Mouse (Mus musculus): ENCODE measurements around the gene Tmem164. TPM values are rescaled to one million over a fixed set of nuclear protein-coding genes. Genes with fewer than 3 reads are reported as not detected.

The Tmem164 gene
- polyA plus RNA-seq, 1 experiment from 2014 or later: 53.4 TPM

GRCm38 (mm10) chrX:142806126-142806525 lies 124.9 kb downstream of the Tmem164 start:
- no peak for ATAC-seq (replicated peaks; ENCODE audit: insufficient number of reproducible peaks, insufficient read depth, low FRiP score, low read depth)
- H3K27ac ChIP-seq: no peak overlapping the region

DNA sequence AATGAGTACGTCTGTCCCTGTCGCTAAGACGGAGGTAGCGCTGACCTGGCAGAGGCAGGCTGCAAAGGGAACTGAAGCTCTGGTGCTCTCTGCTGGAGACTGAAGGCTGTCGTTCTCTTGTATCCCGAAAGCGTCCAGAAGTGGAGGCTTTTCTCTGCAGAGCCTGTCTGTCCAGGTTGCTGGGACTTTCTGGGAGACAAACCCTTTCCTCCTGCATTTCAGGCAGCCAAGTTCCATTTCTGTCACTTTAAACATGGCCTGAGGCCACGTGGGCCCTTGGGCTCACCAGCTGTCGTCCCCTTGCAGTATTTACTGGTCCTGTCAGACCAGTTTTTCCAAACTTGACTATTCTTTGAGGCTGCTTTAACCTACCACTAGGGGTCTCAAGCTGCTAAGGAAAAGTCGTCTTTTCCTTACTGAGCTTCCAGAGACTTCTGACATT lies 125.4 kb downstream of the Tmem164 start:
- Histone ChIP-seq H3K4me2 (0 out of 2 replicates have a peak overlapping the region, but pooled peaks have one; percentile 13), H3K4me3 (no peak overlapping the region), H3K27me3 (no peaks in the 10 kb centered on the region), H3K27ac (no peak overlapping the region), H3K9me3 (replicated peaks) (no peaks in the 10 kb centered on the region), H3K4me1 (replicated peaks) (peaks cover 13% of the 10 kb centered on the region), H3K36me3 (no peaks in the 10 kb centered on the region), H3K9ac (no peak overlapping the region)
- ATAC-seq (replicated peaks; ENCODE audit: insufficient number of reproducible peaks, insufficient read depth, low FRiP score, low read depth): peak; percentile 54; the same call in 1 of the 2 replicates
- 25% methylated on average over 10 of the region's 10 CpGs for WGBS

More at GRCm38 (mm10) chrX:142806126-142806525, 124.9 kb downstream of the Tmem164 start:
- H3K4me3 ChIP-seq: no peak overlapping the region
- 64% methylated on average over 6 of the region's 6 CpGs for WGBS
- H3K9me3 ChIP-seq (replicated peaks): no peaks in the 10 kb centered on the region
- no peaks in the 10 kb centered on the region for H3K27me3 ChIP-seq
- H3K4me1 ChIP-seq (replicated peaks): peaks cover 13% of the 10 kb centered on the region
- no peaks in the 10 kb centered on the region for H3K36me3 ChIP-seq
- 0 out of 2 replicates have a peak overlapping the region, but pooled peaks have one; percentile 13 for H3K4me2 ChIP-seq
- no peak overlapping the region for H3K9ac ChIP-seq

DNA sequence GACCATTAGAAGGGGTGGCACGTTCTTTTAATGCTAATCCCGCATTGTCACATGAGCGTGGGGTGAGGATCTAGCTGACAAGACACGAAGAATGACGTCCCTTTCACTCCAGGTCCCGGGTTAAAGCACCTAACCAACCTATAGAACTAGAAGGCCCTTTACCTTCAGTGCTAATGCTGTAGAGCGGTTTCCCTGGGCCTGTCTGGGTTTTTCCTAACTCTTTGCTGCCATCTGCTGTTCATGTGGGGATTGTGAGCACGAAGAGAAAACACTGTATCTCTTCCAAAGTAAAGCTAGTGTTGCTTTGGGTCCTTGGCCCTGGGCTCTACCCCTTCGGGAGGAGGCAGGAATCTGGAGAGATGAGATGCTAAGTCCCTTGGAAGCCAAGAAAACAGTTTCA lies 127.2 kb downstream of the Tmem164 start:
- WGBS: 39% methylated on average over 9 of the region's 9 CpGs
- H3K9ac ChIP-seq: no peak overlapping the region

GRCm38 (mm10) chrX:142813146-142813545 lies 131.9 kb downstream of the Tmem164 start:
- H3K4me1 ChIP-seq (replicated peaks): no peaks in the 10 kb centered on the region
- H3K27me3 ChIP-seq: no peaks in the 10 kb centered on the region
- ATAC-seq (replicated peaks; ENCODE audit: insufficient number of reproducible peaks, insufficient read depth, low FRiP score, low read depth): 0 out of 2 replicates have a peak, but pooled peaks have one; percentile 18
- 18% methylated on average over 6 of the region's 6 CpGs for WGBS
- no peak overlapping the region for H3K27ac ChIP-seq
- H3K4me2 ChIP-seq: no peak overlapping the region
- no peak overlapping the region for H3K9ac ChIP-seq
- H3K9me3 ChIP-seq (replicated peaks): no peaks in the 10 kb centered on the region
- H3K36me3 ChIP-seq: no peaks in the 10 kb centered on the region
- H3K4me3 ChIP-seq: no peak overlapping the region

More for the DNA sequence above, 127.2 kb downstream of the Tmem164 start:
- Histone ChIP-seq H3K27ac (no peak overlapping the region), H3K36me3 (no peaks in the 10 kb centered on the region), H3K4me3 (no peak overlapping the region), H3K27me3 (no peaks in the 10 kb centered on the region), H3K4me2 (no peak overlapping the region), H3K9me3 (replicated peaks) (no peaks in the 10 kb centered on the region), H3K4me1 (replicated peaks) (peaks cover 10% of the 10 kb centered on the region)
- no peak for ATAC-seq (replicated peaks; ENCODE audit: insufficient number of reproducible peaks, insufficient read depth, low FRiP score, low read depth)

DNA sequence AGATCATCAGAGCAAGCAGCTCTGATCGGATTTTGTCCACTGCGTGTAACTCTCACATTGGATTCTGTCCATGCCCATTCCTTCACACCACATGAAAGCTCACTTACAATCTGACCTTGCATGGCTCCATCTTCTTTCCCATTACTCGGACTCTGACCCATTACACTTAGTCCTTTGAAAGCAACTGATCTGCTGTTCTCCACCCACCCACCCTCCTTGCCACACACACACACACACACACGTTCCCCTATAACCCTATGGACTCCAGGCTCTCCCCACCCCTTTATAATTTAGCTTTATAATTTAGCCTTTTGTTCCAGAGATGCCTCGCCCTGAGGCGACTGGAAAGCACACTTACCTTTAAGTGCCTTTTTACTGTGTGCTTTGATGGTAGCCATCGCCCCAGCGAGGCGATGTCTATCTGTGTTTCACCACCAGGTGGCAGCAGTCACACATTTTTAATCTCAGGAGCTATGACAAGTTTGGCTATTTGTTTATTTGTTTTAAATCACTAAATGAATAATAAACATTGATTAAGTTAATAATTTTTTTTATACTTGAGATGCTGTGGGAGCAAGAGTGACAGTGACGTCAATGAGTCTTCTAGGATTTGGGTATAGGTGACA lies 137.0 kb downstream of the Tmem164 start:
- Histone ChIP-seq H3K4me1 (replicated peaks) (peaks cover 11% of the 10 kb centered on the region), H3K27ac (no peak overlapping the region), H3K9ac (no peak overlapping the region), H3K36me3 (no peaks in the 10 kb centered on the region), H3K9me3 (replicated peaks) (no peaks in the 10 kb centered on the region), H3K27me3 (no peaks in the 10 kb centered on the region), H3K4me2 (no peak overlapping the region), H3K4me3 (no peak overlapping the region)
- 43% methylated on average over 10 of the region's 10 CpGs for WGBS
- ATAC-seq (replicated peaks; ENCODE audit: insufficient number of reproducible peaks, insufficient read depth, low FRiP score, low read depth): no peak

GRCm38 (mm10) chrX:142821239-142821638 lies 140.0 kb downstream of the Tmem164 start:
- Histone ChIP-seq H3K27ac (peak overlapping the region; percentile 47), H3K36me3 (no peaks in the 10 kb centered on the region)

GRCm38 (mm10) chrX:142821846-142822245 lies 140.6 kb downstream of the Tmem164 start:
- WGBS: 30% methylated on average over 3 of the region's 3 CpGs
- Histone ChIP-seq H3K4me2 (no peak overlapping the region), H3K4me3 (no peak overlapping the region), H3K36me3 (no peaks in the 10 kb centered on the region), H3K9ac (no peak overlapping the region), H3K9me3 (replicated peaks) (no peaks in the 10 kb centered on the region), H3K27me3 (no peaks in the 10 kb centered on the region), H3K4me1 (replicated peaks) (peaks cover 19% of the 10 kb centered on the region), H3K27ac (0 out of 2 replicates have a peak overlapping the region, but pooled peaks have one; percentile 16)
- no peak for ATAC-seq (replicated peaks; ENCODE audit: insufficient number of reproducible peaks, insufficient read depth, low FRiP score, low read depth)

More at GRCm38 (mm10) chrX:142821239-142821638, 140.0 kb downstream of the Tmem164 start:
- no peaks in the 10 kb centered on the region for H3K9me3 ChIP-seq (replicated peaks)
- no peaks in the 10 kb centered on the region for H3K27me3 ChIP-seq
- no peak for ATAC-seq (replicated peaks; ENCODE audit: insufficient number of reproducible peaks, insufficient read depth, low FRiP score, low read depth)
- 51% methylated on average over 6 of the region's 6 CpGs for WGBS
- no peak overlapping the region for H3K4me2 ChIP-seq
- H3K9ac ChIP-seq: no peak overlapping the region
- H3K4me3 ChIP-seq: no peak overlapping the region
- H3K4me1 ChIP-seq (replicated peaks): peaks cover 14% of the 10 kb centered on the region

GRCm38 (mm10) chrX:142825309-142825708 lies 144.1 kb downstream of the Tmem164 start:
- H3K27me3 ChIP-seq: no peaks in the 10 kb centered on the region
- peak overlapping the region; percentile 30; the same call in 1 of the 2 replicates for H3K4me3 ChIP-seq
- H3K9me3 ChIP-seq (replicated peaks): no peaks in the 10 kb centered on the region
- H3K4me1 ChIP-seq (replicated peaks): peaks cover 34% of the 10 kb centered on the region
- WGBS: 31% methylated on average over 1 of the region's 1 CpGs
- peak; percentile 70 for ATAC-seq (replicated peaks; ENCODE audit: insufficient number of reproducible peaks, insufficient read depth, low FRiP score, low read depth)
- H3K9ac ChIP-seq: no peak overlapping the region
- no peaks in the 10 kb centered on the region for H3K36me3 ChIP-seq
- peak overlapping the region; percentile 87 for H3K27ac ChIP-seq
- peak overlapping the region; percentile 39; the same call in 1 of the 2 replicates for H3K4me2 ChIP-seq

- Histone ChIP-seq H3K27ac (no peak overlapping the region), H3K4me3 (no peak overlapping the region), H3K27me3 (no peaks in the 10 kb centered on the region), H3K36me3 (no peaks in the 10 kb centered on the region), H3K9me3 (replicated peaks) (no peaks in the 10 kb centered on the region), H3K4me2 (no peak overlapping the region), H3K4me1 (replicated peaks) (peaks cover 38% of the 10 kb centered on the region), H3K9ac (no peak overlapping the region)
- WGBS: 34% methylated on average over 1 of the region's 1 CpGs
- ATAC-seq (replicated peaks; ENCODE audit: insufficient number of reproducible peaks, insufficient read depth, low FRiP score, low read depth): no peak
Measured at GRCm38 (mm10) chrX:142827644-142828043, 146.4 kb downstream of the Tmem164 start.

GRCm38 (mm10) chrX:142828184-142828908 lies 147.1 kb downstream of the Tmem164 start:
- Histone ChIP-seq H3K27me3 (no peaks in the 10 kb centered on the region), H3K4me1 (replicated peaks) (peaks cover 44% of the 10 kb centered on the region), H3K9ac (no peak overlapping the region), H3K4me3 (no peak overlapping the region), H3K9me3 (replicated peaks) (no peaks in the 10 kb centered on the region), H3K36me3 (no peaks in the 10 kb centered on the region), H3K27ac (peak overlapping the region; percentile 60), H3K4me2 (no peak overlapping the region)
- ATAC-seq (replicated peaks; ENCODE audit: insufficient number of reproducible peaks, insufficient read depth, low FRiP score, low read depth): no peak
- WGBS: 55% methylated on average over 13 of the region's 13 CpGs

GRCm38 (mm10) chrX:142829267-142829666 lies 148.1 kb downstream of the Tmem164 start:
- no peak overlapping the region for H3K27ac ChIP-seq
- WGBS: 66% methylated on average over 2 of the region's 2 CpGs
- no peak for ATAC-seq (replicated peaks; ENCODE audit: insufficient number of reproducible peaks, insufficient read depth, low FRiP score, low read depth)

More at GRCm38 (mm10) chrX:142829267-142829666, 148.1 kb downstream of the Tmem164 start:
- no peak overlapping the region for H3K4me3 ChIP-seq
- H3K9me3 ChIP-seq (replicated peaks): no peaks in the 10 kb centered on the region
- H3K9ac ChIP-seq: no peak overlapping the region
- no peak overlapping the region for H3K4me2 ChIP-seq
- peaks cover 49% of the 10 kb centered on the region for H3K4me1 ChIP-seq (replicated peaks)
- no peaks in the 10 kb centered on the region for H3K36me3 ChIP-seq
- no peaks in the 10 kb centered on the region for H3K27me3 ChIP-seq

All from heart, embryonic 15.5 days (tissue).